Mouse (Mus musculus) embryonic facial prominence, embryonic 10.5 days (tissue): ENCODE measurements at regions not wholly inside any gene's neighbourhood (a gene's known extent, or its start where the extent isn't known, plus 50 kb on each side); places are given as distances from the start of the nearest gene placed in this dataset.

ENCODE experiments used
- DNase-seq: peaks from one replicate; pipeline ENCODE4 v3.0.0-alpha.2; 2017; ENCODE audit warnings: low spot score
- H3K27ac ChIP-seq: fragments of 300-500 bp; sonication (generic); replicated peaks from 2 replicates; pipeline ENCODE4 v1.5.1; 2016; ENCODE audit warnings: mild to moderate bottlenecking
- H3K27me3 ChIP-seq: fragments of 300-500 bp; sonication (generic); replicated peaks from 2 replicates; pipeline ENCODE4 v1.6.1; 2016; ENCODE audit warnings: low read depth, mild to moderate bottlenecking; ENCODE audit not compliant: poor library complexity, severe bottlenecking
- H3K36me3 ChIP-seq: fragments of 300-500 bp; sonication (generic); replicated peaks from 2 replicates; pipeline ENCODE4 v1.6.1; 2016; ENCODE audit warnings: mild to moderate bottlenecking, moderate library complexity
- H3K4me1 ChIP-seq: fragments of 300-500 bp; sonication (generic); 2 replicates; pipeline ENCODE4 v1.6.1; 2016
- H3K4me3 ChIP-seq: fragments of 300-500 bp; sonication (generic); 2 replicates; pipeline ENCODE4 v1.5.1; 2016; ENCODE audit warnings: mild to moderate bottlenecking, moderate library complexity
- H3K9me3 ChIP-seq: fragments of 300-500 bp; sonication (generic); 2 replicates; pipeline ENCODE4 v1.6.1; 2016; ENCODE audit warnings: mild to moderate bottlenecking
- WGBS: fragments of 180-500 bp; shearing (Covaris S2); methylation state at CpG from one replicate; pipeline ENCODE4 v1.1.7; 2016; 5-methylcytosine and 5-hydroxymethylcytosine counted together

GRCm38 (mm10) chr19:28087607-28088546 lies 76.9 kb upstream of the Rfx3 start:
- WGBS: 78% methylated on average over 12 of the region's 12 CpGs
- H3K9me3 ChIP-seq: no peaks in the 10 kb centered on the region
- no peak overlapping the region for H3K4me3 ChIP-seq
- DNase-seq: no peak
- H3K27me3 ChIP-seq: no peaks in the 10 kb centered on the region
- 0 out of 2 replicates have a peak overlapping the region, but pooled peaks have one; percentile 48 for H3K27ac ChIP-seq
- H3K36me3 ChIP-seq: no peaks in the 10 kb centered on the region
- peaks cover 11% of the 10 kb centered on the region for H3K4me1 ChIP-seq

GRCm38 (mm10) chr19:28070386-28070785 lies 59.4 kb upstream of the Rfx3 start:
- WGBS: 87% methylated on average over 3 of the region's 3 CpGs
- H3K27ac ChIP-seq: no peak overlapping the region
- no peaks in the 10 kb centered on the region for H3K4me1 ChIP-seq
- H3K27me3 ChIP-seq: no peaks in the 10 kb centered on the region
- H3K36me3 ChIP-seq: no peaks in the 10 kb centered on the region
- no peak for DNase-seq
- no peak overlapping the region for H3K4me3 ChIP-seq
- no peaks in the 10 kb centered on the region for H3K9me3 ChIP-seq
